Mouse (Mus musculus) erythroblast, adult 5-6 weeks (primary cell): ENCODE measurements around the gene Vmn2r20. TPM values are rescaled to one million over a fixed set of nuclear protein-coding genes. Genes with fewer than 3 reads are reported as not detected.
"Not testable (repeated sequence)": the region's sequence is repeated elsewhere in the genome, so short reads cannot be mapped to it uniquely, and the experiment has no call there.

ENCODE experiments used
- ATAC-seq: replicated peaks from 2 replicates; pipeline ENCODE4 v1.8.0; 2016; ENCODE audit warnings: moderate number of reproducible peaks, mild to moderate bottlenecking, moderate TSS enrichment, inconsistent platforms; ENCODE audit not compliant: poor library complexity, low FRiP score, severe bottlenecking
- total RNA-seq, 2 experiments: library from RNA; stranded (forward) in 1 of 2; stranded (reverse) in 1 of 2; fragments of 150-400 nt in 1 of 2; fragments of 200-764, 138-1000 nt in 1 of 2; gene quantifications; 2 replicates each; pipeline versions ENCODE4 v1.2.3 to v1.2.4; 2015 to 2017; ENCODE audit warnings: low replicate concordance in 2 of 2

Gene Vmn2r20
- not detected in 2 replicates for total RNA-seq (2015; ENCODE audit: low replicate concordance)
- total RNA-seq (2017; ENCODE audit: low replicate concordance) = under 0.01 TPM in 1 of 2 replicates, not detected in the other

DNA sequence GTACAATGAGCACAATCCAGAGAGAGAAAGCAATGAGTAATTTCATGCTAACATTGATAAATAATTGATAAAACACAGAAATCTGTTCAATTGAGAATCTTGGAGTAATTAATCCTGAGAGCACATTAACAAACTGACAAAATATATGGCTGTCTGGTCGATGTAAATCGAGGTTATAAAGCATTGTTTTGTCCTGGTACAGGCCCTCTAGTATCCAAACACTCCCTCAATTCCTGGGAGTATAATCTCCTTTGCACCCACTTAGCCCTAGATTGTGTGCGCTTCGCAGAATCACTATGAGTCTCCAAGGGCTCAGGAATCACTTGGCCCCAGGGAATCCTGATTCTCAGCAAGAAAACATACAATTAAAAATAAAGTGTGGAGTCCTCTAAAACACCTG lies at the start of gene Vmn2r20:
Gene Vmn2r20 (minus strand): TSS at position 101 of the 400 bp plus-strand sequence.
- not testable (repeated sequence) for ATAC-seq

DNA sequence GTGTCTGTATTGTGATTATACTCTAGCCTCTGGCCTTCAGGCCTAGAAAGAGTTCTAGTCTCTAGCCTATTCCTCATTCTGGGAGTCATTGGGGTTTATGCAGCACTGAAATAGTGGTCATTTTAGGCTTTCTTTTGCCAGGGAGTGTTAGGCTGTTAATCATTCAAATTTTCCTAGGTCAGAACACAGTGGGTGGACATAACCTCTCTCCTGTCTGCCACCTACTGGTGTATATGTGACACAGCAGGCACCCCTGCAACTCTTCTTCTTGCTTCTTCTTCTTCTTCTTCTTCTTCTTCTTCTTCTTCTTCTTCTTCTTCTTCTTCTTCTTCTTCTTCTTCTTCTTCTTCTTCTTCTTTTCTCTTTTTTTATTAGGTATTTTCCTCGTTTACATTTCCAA lies 6.5 kb upstream of the Vmn2r20 start:
- ATAC-seq = peak; percentile 80

DNA sequence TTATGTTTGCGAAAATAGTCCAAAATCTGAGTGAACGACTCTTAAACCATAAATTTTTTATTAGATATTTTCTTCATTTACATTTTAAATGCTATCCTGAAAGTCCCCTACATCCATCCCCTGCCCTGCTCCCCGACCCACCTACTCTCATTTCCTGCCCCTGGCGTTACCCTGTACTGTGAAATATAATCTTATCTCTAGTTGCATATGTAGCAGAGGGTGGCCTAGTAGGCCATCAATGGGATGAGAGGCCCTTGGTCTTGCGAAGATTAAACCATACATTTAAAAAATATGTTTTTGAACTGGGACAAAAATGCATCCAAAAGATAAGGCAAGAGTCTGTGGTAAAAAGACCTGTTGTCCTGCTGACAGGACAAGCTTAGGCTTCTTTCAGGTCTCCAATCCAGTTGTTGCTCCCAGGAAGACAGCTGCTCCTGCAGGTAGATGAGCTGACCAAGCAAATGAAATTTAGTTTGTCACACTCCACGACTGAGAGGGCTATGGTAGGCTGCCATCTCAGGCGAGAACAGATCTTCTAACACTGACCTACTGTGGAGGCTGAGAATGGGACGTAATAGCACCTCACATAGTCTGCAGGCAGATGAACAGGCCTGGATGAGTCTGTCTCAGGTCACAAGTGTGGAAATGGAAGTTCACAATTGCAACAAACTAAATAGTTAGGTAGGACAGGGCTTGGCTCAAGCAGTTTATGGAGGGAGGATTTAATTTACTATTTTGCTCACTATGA lies 10.8 kb downstream of the Vmn2r20 start:
- not testable (repeated sequence) for ATAC-seq

DNA sequence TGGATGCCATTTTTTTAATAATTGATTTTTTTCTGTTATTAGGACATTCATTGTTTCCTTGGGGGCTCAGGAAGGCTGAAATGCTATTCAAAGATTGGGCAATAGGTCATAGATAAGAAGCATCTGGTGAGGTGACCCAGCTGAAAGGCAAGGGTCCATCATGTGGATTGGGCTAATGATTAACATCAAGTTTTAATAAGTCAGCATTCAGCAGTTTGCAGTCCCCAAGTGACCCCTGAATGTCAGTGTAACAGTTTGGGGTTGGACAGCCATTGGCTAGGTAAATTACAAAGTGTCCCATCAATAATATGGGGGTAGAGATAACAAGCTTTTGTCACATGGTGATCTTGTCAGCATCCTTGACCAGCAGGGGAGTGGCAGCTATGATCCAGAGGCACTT lies 29.1 kb downstream of the Vmn2r20 start:
- not testable (repeated sequence) for ATAC-seq

DNA sequence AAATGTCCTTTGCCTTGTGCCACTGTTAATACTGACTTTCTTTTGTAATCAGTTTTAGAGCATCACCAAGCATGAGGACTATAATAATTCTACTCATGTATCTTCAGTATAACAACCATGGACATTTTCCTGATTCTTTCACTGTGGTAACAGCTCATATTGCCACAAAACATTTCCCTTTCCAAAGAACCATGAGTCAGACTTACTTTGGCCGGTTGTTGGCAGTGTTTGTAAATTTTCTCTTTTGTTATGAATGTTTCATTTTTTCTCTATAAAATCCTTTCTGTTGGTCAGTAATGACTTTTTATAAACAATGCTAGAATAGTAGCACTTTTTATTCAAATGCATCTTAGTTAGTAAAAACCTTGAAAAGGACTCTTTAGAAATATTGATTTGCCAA lies 71.8 kb downstream of the Vmn2r20 start:
- no peak for ATAC-seq

DNA sequence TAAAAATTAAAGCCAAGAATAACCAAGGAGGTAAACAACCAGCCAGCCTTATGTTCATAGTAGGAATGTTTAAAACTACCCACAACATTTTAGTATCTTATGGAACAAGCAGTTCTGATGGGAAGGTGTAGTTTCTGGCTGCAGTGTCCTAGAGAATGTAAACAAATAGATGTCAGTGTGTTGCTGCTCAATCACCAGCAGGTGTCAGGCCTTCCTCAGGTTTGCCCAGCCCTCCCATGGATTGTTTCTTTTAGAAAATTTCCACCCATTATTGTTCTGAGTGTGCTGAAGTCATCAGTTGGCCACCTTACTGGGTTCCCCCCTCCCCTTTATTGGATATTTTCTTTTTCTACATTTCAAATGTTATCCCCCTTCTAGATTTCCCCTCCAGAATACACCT lies 77.8 kb downstream of the Vmn2r20 start:
- peak; percentile 82 for ATAC-seq

DNA sequence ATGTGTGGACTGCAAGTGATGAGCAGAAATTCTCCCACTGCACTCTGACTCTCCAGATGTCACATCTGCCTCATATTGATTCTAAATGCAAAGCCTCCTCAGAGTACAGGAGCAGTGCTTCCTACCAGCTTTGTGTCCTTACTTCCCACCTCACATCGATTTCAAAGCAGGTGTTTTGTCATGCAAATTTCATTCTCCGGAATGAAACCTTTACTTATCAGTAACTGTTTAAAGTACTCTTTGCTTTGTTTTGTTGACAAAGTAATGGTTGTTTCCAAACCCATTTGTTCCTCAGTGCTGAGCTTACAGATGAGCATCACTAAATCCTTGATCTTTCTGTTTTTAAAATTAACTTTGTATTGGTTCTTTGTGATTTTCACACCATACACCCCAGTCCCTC lies 85.4 kb downstream of the Vmn2r20 start:
- ATAC-seq = no peak

Other genes with a start within 250 kb of the Vmn2r20 start
- gene Clec4b2, start 245.2 kb downstream of the Vmn2r20 start, total RNA-seq (2015; ENCODE audit: low replicate concordance) = 6.9 TPM in 1 of 2 replicates, not detected in the other
- gene Clec4b2, start 245.2 kb downstream of the Vmn2r20 start, total RNA-seq (2017; ENCODE audit: low replicate concordance) = 5.3 and 6.8 TPM in 2 replicates
- gene Clec4n, start 188.3 kb downstream of the Vmn2r20 start, total RNA-seq (2015; ENCODE audit: low replicate concordance) = 2.9 TPM in 1 of 2 replicates, not detected in the other
- 4.5 TPM in 1 of 2 replicates, not detected in the other for gene Clec4n, start 188.3 kb downstream of the Vmn2r20 start, total RNA-seq (2017; ENCODE audit: low replicate concordance)
- gene Clec4d, start 156.0 kb downstream of the Vmn2r20 start, total RNA-seq (2015; ENCODE audit: low replicate concordance) = 1.9 and 8.8 TPM in 2 replicates
- gene Clec4d, start 156.0 kb downstream of the Vmn2r20 start, total RNA-seq (2017; ENCODE audit: low replicate concordance) = 10.2 and 11.8 TPM in 2 replicates
- gene Clec4e, start 128.2 kb downstream of the Vmn2r20 start, total RNA-seq (2015; ENCODE audit: low replicate concordance) = 7.3 and 9.0 TPM in 2 replicates
- gene Clec4e, start 128.2 kb downstream of the Vmn2r20 start, total RNA-seq (2017; ENCODE audit: low replicate concordance) = 8.1 and 8.5 TPM in 2 replicates
- gene Vmn2r19, start 109.8 kb downstream of the Vmn2r20 start, total RNA-seq (2015; ENCODE audit: low replicate concordance) = not detected in 2 replicates
- gene Vmn2r19, start 109.8 kb downstream of the Vmn2r20 start, total RNA-seq (2017; ENCODE audit: low replicate concordance) = not detected in 2 replicates
- not detected in 2 replicates for gene Vmn2r21, start 115.3 kb upstream of the Vmn2r20 start, total RNA-seq (2015; ENCODE audit: low replicate concordance)
- gene Vmn2r21, start 115.3 kb upstream of the Vmn2r20 start, total RNA-seq (2017; ENCODE audit: low replicate concordance) = not detected in 2 replicates
- gene Vmn2r22, start 232.6 kb upstream of the Vmn2r20 start, total RNA-seq (2015; ENCODE audit: low replicate concordance) = not detected in 2 replicates
- not detected in 2 replicates for gene Vmn2r22, start 232.6 kb upstream of the Vmn2r20 start, total RNA-seq (2017; ENCODE audit: low replicate concordance)